Mouse (Mus musculus) retina, postnatal 1 day (tissue): ENCODE data around the gene Vps37b.
A peak's percentile ranks its signal among the peaks of the same experiment; 100 is the strongest.
"Not testable (repeated sequence)": the region's sequence is repeated elsewhere in the genome, so short reads cannot be mapped to it uniquely, and the experiment has no call there.

ENCODE experiments used
- DNase-seq: peaks from one replicate; pipeline ENCODE4 v3.0.0-alpha.2; 2012

Vps37b gene

DNA sequence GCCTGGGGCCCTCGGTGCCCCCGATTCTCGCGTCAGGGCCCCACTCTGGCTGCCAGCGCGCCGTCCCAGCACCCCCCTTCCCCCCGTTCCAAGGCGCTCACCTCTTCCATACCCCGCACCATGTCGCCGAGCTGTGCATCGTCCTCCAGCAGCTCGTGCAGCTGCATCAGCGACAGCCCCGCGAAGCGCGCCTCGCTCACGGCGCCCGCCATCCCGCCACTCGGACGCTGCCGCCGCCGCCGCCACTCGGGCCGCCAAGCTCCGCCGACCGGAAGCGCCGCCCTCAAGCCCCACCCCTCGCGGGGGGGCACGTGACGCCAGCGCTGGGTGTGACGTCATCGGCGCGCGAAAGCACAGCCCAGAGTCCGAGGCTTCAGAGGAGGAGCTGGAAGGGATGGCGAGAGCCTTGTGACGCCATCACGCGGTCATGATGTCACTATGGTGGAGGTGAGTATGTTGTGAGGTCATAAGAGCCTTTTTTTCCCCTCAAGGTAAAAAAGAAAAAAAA is at the start of gene Vps37b:
Gene Vps37b, minus strand, starts transcription at position 270 of the 508 bp plus-strand sequence.
- peak; percentile 95 for DNase-seq

DNA sequence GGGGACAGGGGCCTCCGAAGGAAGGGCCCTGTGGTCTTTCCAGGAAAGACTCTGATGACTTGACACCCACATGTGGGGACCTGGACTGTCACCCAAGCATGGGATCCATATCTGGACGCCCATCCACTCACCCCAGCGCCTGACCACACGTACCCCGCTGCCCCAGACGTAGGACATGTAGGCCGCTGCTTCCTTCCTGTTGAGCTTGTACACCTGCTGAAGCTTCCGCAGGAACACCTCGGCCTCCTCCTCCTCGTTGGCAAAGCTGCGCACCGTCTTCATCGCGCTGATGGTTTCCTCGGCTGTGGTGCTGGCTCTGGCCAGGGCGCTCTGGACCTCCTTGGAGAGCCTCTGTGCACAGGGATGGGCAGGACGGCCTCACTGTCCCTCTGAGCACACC is 47.8 kb upstream of the Vps37b start:
- DNase-seq, result no peak

DNA sequence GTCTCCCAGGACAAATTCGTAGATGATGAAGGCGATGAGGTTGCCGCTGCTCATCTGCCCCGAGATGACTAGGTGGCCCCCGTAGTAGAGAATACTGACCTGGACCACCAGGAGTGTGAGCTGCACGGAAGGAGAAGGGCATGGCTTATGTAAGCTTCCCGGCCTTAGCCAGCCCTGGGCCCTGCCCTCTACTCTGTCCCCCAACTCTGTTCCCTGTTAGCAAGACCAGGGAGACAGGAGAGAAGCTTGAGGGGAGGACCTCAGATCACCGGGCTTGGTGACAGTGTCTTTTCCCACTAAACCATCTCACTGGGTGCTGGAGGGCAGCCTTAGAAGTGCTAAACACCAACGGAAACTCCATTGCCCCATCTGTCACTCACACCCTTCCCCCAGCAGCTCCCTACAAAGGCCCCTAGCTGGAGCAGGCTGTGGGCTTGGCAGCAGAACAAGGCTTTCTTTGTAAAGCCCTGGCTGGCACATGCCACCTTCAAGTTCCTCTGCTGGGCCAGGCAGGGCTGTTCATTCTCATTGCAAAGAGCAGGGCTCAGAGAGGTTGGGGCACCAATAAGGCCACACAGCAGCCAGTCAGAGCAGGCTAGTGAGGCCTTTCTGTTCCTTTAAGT is 46.8 kb upstream of the Vps37b start:
- peak; percentile 95 for DNase-seq

DNA sequence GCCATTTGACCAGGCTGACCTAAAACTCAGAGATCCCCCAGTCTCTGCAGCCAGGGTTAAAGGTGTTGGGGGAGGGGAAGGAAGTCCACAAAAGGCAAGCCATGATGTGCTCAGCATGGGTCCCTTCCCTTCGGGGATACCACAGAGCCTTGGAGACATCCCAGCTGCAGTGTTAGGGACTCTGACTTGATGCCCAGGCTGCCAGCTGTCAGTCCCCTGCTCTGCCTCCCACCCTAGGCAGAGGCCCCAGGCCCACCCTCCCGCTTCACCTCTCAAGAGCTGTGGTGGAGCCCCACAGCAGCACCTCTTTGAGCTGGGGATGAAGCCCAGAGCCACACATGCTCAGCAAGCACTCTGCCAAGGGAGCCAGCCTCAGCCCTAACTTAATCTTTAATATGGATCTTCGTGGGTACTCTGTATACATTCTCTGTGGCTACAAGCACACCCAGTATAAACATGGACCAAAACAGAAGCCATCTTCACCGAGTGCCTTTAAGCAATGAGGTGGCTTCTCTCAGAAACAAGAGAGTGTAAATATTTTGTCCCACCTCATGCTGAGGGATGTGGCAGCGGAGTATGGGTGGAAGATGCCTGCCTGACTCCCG is 45.9 kb upstream of the Vps37b start:
- DNase-seq, result peak; percentile 57

DNA sequence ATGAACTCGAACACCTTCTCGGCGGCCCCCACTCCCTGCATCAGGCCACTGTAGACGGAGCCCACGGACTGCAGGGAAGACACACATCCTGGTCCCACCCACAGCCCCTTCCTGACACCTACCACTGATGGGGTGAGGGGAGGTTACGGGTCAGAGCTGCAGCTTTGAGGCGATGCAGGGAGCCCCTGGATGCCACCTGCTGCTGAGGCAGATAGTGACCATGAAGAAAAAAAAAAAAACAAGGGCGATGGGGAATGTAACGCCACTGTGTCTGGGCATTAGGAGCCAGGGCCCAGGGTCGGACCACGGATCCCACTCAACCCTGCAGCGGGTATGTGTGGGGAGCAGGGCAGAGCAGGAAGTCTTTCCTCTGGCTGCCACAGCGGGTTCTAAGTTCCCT is 45.2 kb upstream of the Vps37b start:
- DNase-seq, result no peak

DNA sequence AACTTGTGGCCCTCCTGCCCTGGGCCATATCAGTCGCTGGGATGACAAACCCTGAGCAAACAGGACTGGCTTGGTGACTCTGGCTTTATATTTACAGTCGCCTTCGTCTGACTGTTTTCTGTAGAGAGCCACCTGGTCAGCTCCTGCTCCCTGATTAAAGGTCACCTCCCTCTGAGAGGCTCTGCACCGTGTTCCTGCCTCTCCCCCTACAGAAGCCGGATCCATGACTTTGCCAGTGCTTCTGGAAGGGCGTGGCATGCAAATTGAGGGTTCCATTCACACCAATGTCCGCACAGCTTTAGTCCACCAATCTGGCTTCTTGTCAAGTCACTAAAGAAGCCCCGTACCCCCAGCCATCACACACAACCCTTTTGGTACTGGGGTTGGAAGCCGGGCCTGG is 44.5 kb upstream of the Vps37b start:
- DNase-seq, result no peak

DNA sequence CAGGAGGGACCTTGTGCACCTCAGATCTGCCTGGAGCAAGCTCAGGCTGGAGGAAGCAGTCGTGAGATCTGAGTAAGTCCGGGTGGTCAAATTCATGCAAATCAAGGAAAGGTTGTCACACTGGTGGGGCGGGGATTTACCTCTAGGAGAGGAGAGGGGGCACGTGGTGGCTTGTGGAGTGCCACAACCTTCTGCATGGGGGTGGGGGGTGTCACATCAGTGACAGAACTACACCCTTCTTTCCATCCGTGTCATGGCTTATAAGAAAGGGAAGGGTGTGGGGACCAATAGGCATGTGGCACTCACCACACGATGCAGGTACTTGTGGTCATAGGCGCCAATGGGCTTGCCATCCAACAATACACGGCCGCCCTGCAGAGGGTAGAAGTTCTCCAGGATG is 43.6 kb upstream of the Vps37b start:
- no peak for DNase-seq

DNA sequence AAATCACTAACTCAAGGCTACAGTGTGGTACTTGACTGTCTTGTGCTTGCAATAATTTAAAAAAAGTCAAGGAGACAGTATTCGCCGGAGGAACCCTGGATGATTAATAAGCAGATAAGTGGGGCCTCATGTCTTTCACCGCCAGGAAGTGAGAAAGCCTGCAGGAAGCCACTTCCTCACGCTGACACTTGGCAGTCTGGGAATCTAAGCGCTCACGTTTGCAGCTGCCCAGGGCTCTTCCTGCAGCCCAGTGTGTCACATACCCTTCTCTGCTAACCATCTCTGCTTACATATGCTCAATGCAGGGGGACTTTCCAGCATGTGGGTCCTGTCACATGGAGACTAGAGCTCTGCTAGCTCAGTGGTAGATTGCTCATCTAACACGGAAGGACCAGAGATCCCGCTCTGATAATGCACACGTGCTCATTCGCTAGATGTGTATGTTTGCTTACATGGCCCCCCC is 42.8 kb upstream of the Vps37b start:
- no peak for DNase-seq

DNA sequence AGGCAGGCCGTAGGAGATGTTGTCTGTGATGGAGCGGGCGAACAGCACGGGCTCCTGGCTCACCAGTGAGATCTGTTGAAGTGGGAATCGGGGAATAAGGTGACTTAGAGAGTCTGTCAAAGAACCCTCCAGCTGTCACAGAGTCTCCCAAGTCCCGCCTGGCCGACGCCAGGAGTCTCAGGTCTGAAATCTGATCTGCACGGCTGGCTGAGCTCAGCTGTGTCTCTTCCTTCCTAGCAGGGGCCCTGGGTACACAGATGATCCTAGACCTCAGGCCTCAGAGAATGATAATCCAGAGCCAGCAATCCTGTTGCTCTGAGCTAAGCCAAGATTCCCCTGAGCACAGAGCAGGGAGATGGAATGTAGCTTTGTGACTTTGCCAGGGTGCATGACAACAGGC is 41.6 kb upstream of the Vps37b start:
- DNase-seq, result peak; percentile 52

DNA sequence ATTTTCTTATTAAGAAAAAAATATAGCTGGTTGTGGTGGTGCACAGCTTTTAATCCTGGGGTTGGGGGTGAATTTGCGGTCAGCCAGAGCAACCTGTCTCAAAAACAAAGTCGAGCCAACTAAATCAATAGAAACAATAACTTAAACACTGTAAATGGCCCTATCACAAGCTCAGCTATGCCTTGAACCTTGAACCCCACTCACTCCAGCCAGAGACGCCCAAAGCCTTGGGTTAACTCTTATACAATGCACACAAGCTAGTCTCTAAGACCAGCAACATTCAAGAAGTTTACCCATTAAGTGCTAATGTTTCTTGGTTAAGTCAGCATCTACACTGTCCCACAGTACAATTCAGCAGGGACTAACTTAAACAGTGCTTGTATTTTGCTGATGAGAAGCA is 37.6 kb upstream of the Vps37b start:
- no peak for DNase-seq

DNA sequence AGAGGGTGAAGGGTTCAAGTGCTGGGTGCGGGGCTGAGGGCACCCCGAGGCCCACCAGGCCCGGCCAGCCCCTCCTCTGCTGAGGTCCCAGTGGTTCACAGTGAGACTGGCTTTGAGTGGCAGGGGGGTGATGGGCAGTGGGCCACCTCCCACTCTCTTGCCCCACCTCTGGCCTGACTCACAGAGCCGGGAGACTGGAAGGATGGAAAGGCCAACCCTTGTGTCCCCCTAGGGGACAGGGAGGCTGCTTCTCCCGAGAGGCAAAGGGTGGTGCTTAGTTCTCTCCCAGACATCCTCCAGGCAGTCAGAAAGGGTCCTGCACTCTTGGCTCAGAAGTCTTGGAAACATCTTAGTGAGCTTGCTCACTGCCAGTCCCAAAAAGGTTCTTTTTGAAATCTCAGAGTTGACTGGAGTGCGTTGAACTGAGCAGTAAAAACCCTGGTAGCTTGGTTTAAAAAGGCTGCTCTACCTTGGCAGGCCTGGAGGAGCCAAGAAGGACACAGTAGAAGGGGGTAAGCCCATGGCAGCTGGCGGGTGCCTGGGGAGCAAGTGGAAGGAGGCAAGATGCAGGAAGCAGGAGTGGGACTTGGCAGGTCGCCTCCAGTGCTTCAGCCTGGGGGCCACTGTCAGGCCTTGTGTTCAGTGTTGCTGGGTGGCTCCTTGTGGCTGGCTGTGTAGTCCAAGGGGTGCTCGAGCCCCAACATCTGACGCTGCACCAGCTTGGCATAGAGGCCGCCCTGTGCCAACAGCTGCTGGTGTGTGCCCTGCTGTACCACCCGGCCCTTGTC is 30.2 kb upstream of the Vps37b start:
- no peak for DNase-seq

DNA sequence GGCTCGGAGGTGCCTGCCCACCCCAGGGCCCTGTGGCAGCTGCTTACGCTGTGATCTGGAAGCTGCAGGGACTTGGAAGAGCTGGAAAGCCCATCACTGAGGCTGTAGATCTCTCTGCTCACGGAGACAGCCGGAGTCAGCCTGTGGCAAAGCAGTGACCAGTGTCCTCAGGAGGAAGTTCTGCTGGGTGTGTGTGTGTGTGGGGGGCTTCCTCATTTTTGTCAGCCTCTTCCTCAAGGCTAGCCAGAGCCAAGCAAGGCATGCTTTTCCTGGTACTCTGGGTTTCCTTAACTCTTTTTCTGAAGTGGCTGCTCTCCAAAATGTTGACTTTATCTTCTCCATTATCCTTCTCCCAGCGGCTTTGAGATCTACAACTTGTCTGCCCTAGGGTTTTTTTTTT is 27.6 kb upstream of the Vps37b start:
- DNase-seq, result no peak

DNA sequence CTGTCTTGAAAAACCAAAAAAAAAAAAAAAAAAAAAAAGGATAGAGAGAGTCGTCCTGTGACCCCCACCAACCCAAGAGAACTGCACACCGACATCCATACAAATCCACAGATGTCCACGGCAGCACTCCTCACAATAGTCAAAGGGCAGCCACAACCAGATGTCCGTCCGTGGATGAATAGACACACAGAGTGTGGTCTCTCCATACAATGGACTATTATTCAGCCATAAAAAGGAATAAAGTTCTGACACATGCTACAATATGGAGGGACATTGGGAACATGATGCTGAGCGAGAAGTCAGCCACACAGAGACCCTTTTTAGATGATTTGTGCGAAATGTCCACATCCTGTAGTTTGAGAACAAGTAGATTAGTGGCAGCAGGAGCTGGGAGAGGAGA is 26.7 kb upstream of the Vps37b start:
- DNase-seq, result no peak

DNA sequence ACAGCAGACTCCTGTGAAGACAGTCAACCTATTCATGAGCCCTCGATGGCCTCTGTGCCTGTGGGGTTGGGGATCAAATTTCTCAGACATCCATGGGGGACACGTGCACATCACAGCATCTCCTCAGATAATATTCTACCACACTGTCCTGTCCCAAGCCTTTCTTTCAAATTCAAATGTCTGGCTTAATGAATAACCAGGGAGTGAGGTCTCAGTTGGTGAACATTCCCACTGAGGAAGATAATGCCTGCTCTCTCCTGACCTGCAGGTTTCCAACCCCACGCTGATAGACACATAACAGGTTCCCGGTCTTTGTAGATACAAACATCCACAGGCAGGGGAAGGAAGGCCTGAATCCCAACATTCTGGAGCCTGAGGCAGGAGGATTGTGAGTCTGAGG is 24.9 kb upstream of the Vps37b start:
- DNase-seq, result no peak

DNA sequence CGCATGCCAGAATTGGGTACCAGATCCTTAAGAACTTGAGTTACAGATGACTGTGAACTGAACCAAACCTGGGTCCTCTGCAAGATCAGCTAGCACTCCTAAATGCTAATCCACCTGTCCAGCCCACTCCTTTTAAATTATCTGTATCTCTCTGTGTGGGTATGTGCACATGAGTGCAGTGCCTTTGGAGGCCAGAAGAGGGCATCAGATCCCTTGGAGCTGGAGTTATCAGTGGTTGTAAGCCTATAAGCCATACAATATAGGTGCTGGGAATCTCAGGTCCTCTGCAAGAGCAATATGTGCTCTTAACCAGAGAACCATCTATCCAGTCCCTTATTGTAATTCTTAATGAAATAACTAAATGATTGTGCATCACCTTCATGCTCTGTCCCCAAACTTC is 24.1 kb upstream of the Vps37b start:
- DNase-seq, result no peak

DNA sequence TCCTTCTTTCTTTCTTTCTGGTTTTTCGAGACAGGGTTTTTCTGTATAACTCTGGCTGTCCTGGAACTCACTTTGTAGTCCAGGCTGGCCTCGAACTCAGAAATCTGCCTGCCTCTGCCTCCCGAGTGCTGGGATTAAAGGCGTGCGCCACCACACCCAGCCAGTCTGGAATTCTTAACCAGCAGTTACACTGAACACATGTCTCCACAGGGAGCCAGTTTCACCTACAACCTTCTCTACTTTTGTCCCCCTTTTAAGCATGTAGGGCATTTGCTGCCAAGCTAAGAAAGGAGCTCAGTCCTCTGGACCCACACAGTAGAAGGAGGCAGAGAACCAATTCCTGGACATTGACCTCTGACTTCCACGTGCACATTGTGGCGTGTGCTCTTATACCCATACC is 20.6 kb upstream of the Vps37b start:
- DNase-seq, result not testable (repeated sequence)

DNA sequence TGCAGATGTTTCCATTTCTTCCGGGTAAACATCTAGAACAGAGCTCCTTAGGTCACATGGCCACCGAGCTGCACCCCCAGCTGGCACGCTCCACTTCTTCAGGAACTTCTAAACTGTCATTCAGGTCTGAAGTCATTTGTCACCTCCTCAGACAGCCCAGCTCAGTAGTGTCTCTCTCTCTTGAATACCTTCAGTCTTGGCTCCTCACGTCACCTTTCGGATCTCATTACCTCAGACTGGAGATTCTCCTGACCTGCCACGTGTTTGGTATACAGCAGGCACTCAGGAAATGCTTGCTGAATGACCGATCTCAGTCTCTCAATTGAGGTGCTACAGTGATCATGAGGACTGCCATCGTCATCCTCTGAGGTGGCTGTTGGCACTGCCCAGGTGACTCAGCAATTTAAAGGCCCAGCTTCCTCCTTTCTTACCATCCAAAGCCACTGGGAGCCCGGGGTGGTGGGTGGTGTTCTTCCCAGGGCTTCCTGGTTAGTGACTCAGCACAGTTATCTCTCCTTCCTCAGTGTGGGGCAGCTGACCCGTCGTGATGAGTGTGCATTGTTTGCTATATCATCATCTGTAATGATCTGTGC is 19.9 kb upstream of the Vps37b start:
- no peak for DNase-seq

DNA sequence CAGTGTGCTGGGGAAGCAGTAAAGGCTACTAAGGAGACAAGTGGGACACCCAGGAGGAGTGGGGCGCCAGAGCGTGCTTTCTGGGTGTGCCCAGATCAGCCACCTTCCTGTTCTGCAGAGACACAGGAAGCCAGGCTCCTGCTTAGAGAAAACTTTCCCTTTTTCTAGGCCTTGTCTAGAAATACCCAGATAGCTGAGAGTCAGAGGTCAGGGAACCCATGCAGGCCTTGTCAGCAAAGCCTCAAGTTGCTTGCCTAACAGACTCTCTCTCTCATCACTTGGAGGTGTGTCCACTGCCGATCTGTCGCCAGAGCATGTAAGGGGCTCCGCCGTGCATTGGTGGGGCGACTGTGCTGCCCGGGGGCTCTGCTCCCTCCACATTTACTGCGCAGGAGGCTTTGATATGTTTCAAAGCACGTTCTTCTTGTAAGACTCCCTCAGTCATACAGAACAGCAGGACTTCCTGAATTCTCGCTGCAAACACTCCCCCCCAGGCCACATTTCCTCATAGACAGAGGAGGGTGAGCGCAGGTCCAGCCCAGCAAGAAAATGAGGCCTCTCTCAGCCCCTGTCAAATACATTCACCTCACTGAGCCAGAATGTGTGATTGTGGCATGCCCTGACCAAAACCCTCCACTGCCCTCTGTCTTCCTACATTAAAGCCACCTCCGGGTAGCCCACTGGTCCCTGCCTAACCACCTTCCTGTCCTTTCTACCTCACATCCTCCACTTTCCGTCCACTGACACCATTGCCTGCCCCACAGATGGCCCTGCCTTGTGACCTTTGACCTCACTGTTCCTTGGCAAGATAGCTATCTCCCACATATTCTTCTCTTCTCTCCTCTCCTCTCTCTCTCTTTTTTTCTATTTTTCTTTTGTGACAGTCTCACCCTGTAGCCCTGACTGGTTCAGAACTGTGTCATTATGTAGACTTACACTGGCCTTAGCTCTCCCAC is 18.3 kb upstream of the Vps37b start:
- peak; percentile 38 for DNase-seq

DNA sequence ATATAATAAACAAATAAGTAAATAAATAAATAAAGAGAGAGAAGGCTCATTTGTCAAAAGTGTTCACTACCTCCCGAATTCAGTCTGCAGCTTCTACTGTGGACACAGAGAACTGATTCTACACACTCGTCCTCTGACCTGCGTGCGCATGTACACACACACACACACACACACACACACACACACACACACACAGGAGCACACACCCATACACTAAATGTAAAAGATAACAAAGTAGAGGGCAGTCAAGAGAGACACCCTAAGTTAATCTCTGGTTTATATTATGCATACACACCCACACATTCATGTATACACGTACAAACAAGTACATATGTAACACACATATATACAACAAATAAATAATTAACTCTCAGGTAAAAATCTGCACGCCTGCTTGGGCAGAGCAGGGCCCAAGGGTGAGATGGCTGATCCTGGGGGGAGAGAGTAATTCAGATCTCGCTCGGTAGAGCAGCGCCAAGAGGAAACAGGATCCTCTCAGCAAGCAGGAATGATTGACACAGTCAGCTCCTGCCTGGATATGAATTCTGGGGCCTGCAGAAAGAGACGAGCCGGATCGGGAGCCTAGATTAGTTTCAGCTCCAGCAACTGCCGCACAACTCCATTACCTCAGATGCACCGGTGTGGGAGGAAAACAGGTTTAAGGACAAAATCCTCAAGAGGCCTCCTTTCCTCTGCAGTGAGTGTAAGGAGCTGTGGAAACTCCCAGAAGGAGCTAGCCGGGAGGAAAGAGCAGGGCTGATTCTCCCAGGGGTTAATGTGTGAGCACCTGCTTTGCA is 17.4 kb upstream of the Vps37b start:
- DNase-seq, result peak; percentile 30

DNA sequence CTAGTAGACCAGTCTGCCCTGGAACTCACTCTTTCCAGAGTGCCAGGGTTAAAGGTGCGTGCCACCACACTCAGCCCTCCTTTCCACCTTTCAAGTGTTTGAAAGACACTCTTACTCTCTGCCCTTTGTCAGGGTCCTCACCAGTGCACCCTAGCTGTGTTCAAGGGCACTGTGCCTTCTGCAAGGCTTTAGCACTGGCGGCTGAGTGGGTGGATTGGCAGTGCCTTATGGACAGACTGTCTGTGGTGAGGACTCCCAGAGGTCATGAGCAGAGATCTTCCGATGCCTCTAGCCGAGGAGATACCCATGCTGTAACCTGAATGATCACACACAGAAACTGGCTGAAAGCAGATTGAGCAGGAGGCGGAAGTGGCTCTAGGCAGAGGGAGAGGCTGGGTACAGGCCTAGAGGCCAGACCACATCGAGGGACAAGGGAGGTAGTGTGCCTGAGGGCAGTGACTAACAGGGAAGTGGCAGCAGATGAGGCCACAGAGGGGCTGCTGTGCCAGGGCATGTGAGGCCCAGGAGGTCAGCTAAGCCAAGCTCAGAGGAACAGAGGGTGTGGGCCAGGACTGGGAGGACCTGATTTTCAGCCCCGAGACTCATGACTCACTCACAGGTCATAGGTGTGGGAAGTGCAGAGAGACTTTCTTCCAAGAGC is 14.8 kb upstream of the Vps37b start:
- no peak for DNase-seq

DNA sequence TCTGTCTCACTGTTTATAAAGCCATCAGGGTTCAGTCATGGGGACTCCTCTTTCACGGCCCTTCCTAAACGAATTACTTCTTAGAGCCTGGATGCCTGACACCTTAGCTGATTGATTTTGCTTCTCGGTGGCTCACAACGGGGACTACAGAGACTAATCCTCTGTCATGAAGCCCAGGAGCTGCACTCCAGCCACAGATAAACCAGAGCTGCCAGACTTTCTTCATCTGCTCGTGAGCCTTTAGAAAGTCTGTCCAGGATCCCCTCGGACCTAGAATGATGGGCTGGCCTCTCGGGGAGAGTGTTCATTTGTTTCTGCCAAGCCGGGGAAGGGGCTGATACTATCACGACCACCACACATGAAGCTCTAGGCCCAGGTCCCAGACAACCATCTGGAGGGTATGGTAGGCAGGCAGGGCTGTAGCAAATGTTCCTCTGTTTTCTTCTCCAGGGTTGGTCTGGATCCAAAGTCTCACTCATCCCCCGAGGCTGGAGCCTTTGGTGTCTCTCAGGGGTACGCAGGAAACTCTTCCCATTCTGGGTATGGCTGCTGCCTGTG is 13.5 kb upstream of the Vps37b start:
- DNase-seq, result no peak
